Comparison of ENCODE assay signal across 28 mouse cellular contexts in genomic region chr17:16067858-16068257, GRCm38 (mm10).
DNase-seq lines count a peak whose midpoint lies in the region; ATAC-seq and TF ChIP-seq lines count a peak whose summit lies in the region.
"Had no signal": no experiment of that assay in that cellular context is flagged by ENCODE, and none has a peak within 500 bp of the region (broad histone marks: within the 10 kb centered on the region; RNA-seq: fewer than 3 reads in every experiment).

No protein-coding gene starts in this region.

- no peak overlapping the region for H3K27ac ChIP-seq in midbrain, embryonic 11.5 days (ENCODE audit: low read depth, low read length)
- no peak overlapping the region for H3K27ac ChIP-seq in midbrain, embryonic 13.5 days
- no peak overlapping the region for H3K27ac ChIP-seq in stomach, postnatal 0 days (replicated peaks)
- no peak overlapping the region for H3K27ac ChIP-seq in hindbrain, embryonic 10.5 days
- H3K27ac ChIP-seq: embryonic facial prominence, embryonic 10.5 days; embryonic facial prominence, embryonic 12.5 days; forebrain, embryonic 13.5 days; forebrain, embryonic 15.5 days had no signal

- TF ChIP-seq CTCF in stomach, postnatal 0 days (IDR thresholded peaks at IDR 0.05; ENCODE audit: low read depth): no peak

- H3K9ac ChIP-seq in midbrain, embryonic 11.5 days (ENCODE audit: low read length): no peak overlapping the region
- H3K9ac ChIP-seq in midbrain, embryonic 13.5 days (replicated peaks): no peak overlapping the region
- no peak overlapping the region for H3K9ac ChIP-seq in stomach, postnatal 0 days (ENCODE audit: low read length)
- H3K9ac ChIP-seq: embryonic facial prominence, embryonic 12.5 days; forebrain, embryonic 13.5 days; forebrain, embryonic 15.5 days; forebrain, postnatal 0 days had no signal

- ATAC-seq in midbrain, embryonic 11.5 days (ENCODE audit: low FRiP score): no peak
- no peak for ATAC-seq in midbrain, embryonic 13.5 days
- ATAC-seq in stomach, postnatal 0 days (ENCODE audit: low FRiP score, low TSS enrichment): peak; percentile 81
- ATAC-seq in erythroid progenitor cell, adult 5-6 weeks (replicated peaks; ENCODE audit: low FRiP score, poor library complexity, severe bottlenecking): no peak
- ATAC-seq: activated CD4-positive, CD25-positive, alpha-beta regulatory T cell, adult 4 months; CD4-positive, CD25-positive, alpha-beta regulatory T cell, adult 4 months; forebrain, embryonic 13.5 days; forebrain, embryonic 15.5 days; forebrain, postnatal 0 days; Patski had no signal

- H3K9me3 ChIP-seq in midbrain, embryonic 11.5 days (ENCODE audit: control insufficient read depth, low read length): no peaks in the 10 kb centered on the region
- no peaks in the 10 kb centered on the region for H3K9me3 ChIP-seq in midbrain, embryonic 13.5 days
- no peaks in the 10 kb centered on the region for H3K9me3 ChIP-seq in stomach, postnatal 0 days (ENCODE audit: control insufficient read depth, low read length)
- H3K9me3 ChIP-seq in hindbrain, embryonic 10.5 days: no peaks in the 10 kb centered on the region
- H3K9me3 ChIP-seq: embryonic facial prominence, embryonic 10.5 days; embryonic facial prominence, embryonic 12.5 days; forebrain, embryonic 13.5 days; forebrain, embryonic 15.5 days; G1E had no signal

- no peak overlapping the region for H3K4me2 ChIP-seq in midbrain, embryonic 11.5 days
- H3K4me2 ChIP-seq in midbrain, embryonic 13.5 days (replicated peaks): no peak overlapping the region
- H3K4me2 ChIP-seq in stomach, postnatal 0 days (replicated peaks; ENCODE audit: low read depth): no peak overlapping the region
- H3K4me2 ChIP-seq: embryonic facial prominence, embryonic 12.5 days; forebrain, embryonic 13.5 days; forebrain, embryonic 15.5 days had no signal

- peak; percentile 8 for DNase-seq in midbrain, embryonic 11.5 days (ENCODE audit: low spot score, missing footprints)
- DNase-seq in Muller cell, postnatal 12 days (ENCODE audit: inconsistent ontology term): peak; percentile 23
- DNase-seq in brain, adult 2 months (ENCODE audit: low read depth, low spot score): peak; percentile 4
- DNase-seq in stomach, postnatal 0 days (ENCODE audit: low spot score): peak; percentile 13
- no peak for DNase-seq in hindbrain, embryonic 10.5 days (ENCODE audit: low spot score)
- no peak for DNase-seq in thymus, postnatal 36 days
- DNase-seq: adrenal gland, adult 8-10 months; adrenal gland, postnatal 14 days; adrenal gland, postnatal 36 days; B cell, adult 2 months; cerebellum, adult 11 months; cerebellum, adult 18-20 months; cerebellum, adult 8-10 months; cerebellum, adult 9-11 months; cerebellum, postnatal 25 days; forebrain, postnatal 0 days had no signal

- H3K4me1 ChIP-seq in midbrain, embryonic 11.5 days (ENCODE audit: control insufficient read depth, insufficient read depth, low read length): no peaks in the 10 kb centered on the region
- H3K4me1 ChIP-seq in midbrain, embryonic 13.5 days (replicated peaks): no peaks in the 10 kb centered on the region
- no peaks in the 10 kb centered on the region for H3K4me1 ChIP-seq in stomach, postnatal 0 days (replicated peaks; ENCODE audit: control insufficient read depth, insufficient read depth)
- H3K4me1 ChIP-seq in hindbrain, embryonic 10.5 days (replicated peaks): no peaks in the 10 kb centered on the region; the same call in 1 of the 2 replicates
- H3K4me1 ChIP-seq: embryonic facial prominence, embryonic 10.5 days; embryonic facial prominence, embryonic 12.5 days; forebrain, embryonic 13.5 days; forebrain, embryonic 15.5 days had no signal

- TF ChIP-seq EP300 in stomach, postnatal 0 days (optimal IDR thresholded peaks at IDR 0.05): no peak

- H3K36me3 ChIP-seq in midbrain, embryonic 11.5 days (ENCODE audit: control insufficient read depth, insufficient read depth, low read length): no peaks in the 10 kb centered on the region
- no peaks in the 10 kb centered on the region for H3K36me3 ChIP-seq in midbrain, embryonic 13.5 days
- H3K36me3 ChIP-seq in stomach, postnatal 0 days (ENCODE audit: control insufficient read depth, insufficient read depth, low read length): no peaks in the 10 kb centered on the region
- no peaks in the 10 kb centered on the region for H3K36me3 ChIP-seq in hindbrain, embryonic 10.5 days
- H3K36me3 ChIP-seq: embryonic facial prominence, embryonic 10.5 days; embryonic facial prominence, embryonic 12.5 days; forebrain, embryonic 15.5 days; G1E had no signal

- H3K4me3 ChIP-seq in midbrain, embryonic 11.5 days (ENCODE audit: low read depth, low read length): no peak overlapping the region
- H3K4me3 ChIP-seq in midbrain, embryonic 13.5 days (replicated peaks): no peak overlapping the region
- no peak overlapping the region for H3K4me3 ChIP-seq in stomach, postnatal 0 days (ENCODE audit: low read depth, low read length)
- H3K4me3 ChIP-seq in hindbrain, embryonic 10.5 days: no peak overlapping the region
- H3K4me3 ChIP-seq: embryonic facial prominence, embryonic 10.5 days; embryonic facial prominence, embryonic 12.5 days; erythroblast, embryonic 14.5 days; forebrain, embryonic 13.5 days; forebrain, embryonic 15.5 days had no signal

- H3K27me3 ChIP-seq in midbrain, embryonic 11.5 days (ENCODE audit: control insufficient read depth, insufficient read depth, low read length): no peaks in the 10 kb centered on the region
- H3K27me3 ChIP-seq in midbrain, embryonic 13.5 days: no peaks in the 10 kb centered on the region
- H3K27me3 ChIP-seq in stomach, postnatal 0 days (ENCODE audit: control insufficient read depth, insufficient read depth, low read length): no peaks in the 10 kb centered on the region
- no peaks in the 10 kb centered on the region for H3K27me3 ChIP-seq in hindbrain, embryonic 10.5 days (ENCODE audit: insufficient read depth, poor library complexity, severe bottlenecking)
- H3K27me3 ChIP-seq: CH12.LX; embryonic facial prominence, embryonic 12.5 days; forebrain, embryonic 13.5 days; forebrain, embryonic 15.5 days; Patski had no signal

- 93% methylated on average over 2 of the region's 2 CpGs for WGBS in midbrain, embryonic 11.5 days
- WGBS in midbrain, embryonic 13.5 days: 89% methylated on average over 2 of the region's 2 CpGs
- WGBS in stomach, postnatal 0 days: 67% methylated on average over 2 of the region's 2 CpGs
- WGBS in hindbrain, embryonic 10.5 days: 89% methylated on average over 2 of the region's 2 CpGs

Comparison
In these comparisons a context has a peak if more than half of its experiments do, and no peak if none do; other contexts are left out.
1. DNase-seq: peak in midbrain, embryonic 11.5 days (single experiment), Muller cell, postnatal 12 days (single experiment), brain, adult 2 months (single experiment) and stomach, postnatal 0 days (single experiment); none in hindbrain, embryonic 10.5 days (single experiment) and thymus, postnatal 36 days (0 of 2).